Mouse (Mus musculus): ENCODE data around the gene Fbxw5.

- TF ChIP-seq CTCF (IDR thresholded peaks at IDR 0.05; ENCODE audit: borderline replicate concordance, insufficient read depth, low read depth, low read length) (peak; percentile 83), POLR2A (IDR thresholded peaks at IDR 0.05; ENCODE audit: borderline replicate concordance, insufficient read depth, low read length) (no peak)
These were observed 50.6 kb downstream of the Fbxw5 start for GRCm38 (mm10) chr2:25551186-25551585.

Data from cerebellum, adult 2 months (tissue).